In the genomic region with DNA sequence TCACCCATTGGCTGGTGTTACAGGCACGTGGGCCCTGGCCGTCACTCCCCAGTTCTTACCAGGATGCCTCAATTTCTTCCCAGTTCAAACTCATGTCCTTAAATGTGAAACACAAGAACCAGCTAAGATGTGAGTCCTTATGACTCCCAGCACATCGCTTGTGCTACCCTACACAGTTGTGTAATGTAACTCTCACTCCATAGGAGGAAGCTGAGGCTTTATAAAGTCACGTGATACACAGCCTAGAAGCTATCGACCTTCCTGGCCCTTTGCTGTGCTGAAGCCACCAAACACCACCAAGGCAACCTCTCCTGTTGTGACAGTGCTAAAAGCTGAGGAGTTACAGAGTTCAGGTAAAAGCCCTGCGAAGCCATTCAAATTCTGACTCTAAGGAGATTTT, we compare ENCODE assay signal across 20 mouse cellular contexts.
"Had no signal": no experiment of that assay in that cellular context is flagged by ENCODE, and none has a peak within 500 bp of the region (broad histone marks: within the 10 kb centered on the region; RNA-seq: fewer than 3 reads in every experiment).

No protein-coding gene starts in this region.

- H3K4me1 ChIP-seq: midbrain, embryonic 12.5 days had no signal

- H3K4me3 ChIP-seq: kidney, embryonic 15.5 days; limb, embryonic 12.5 days; limb, embryonic 15.5 days; liver, embryonic 12.5 days; liver, embryonic 15.5 days; midbrain, embryonic 12.5 days; neural tube, embryonic 12.5 days; neural tube, embryonic 15.5 days; stomach, embryonic 15.5 days had no signal

- ATAC-seq: intestine, postnatal 0 days; liver, embryonic 12.5 days; midbrain, embryonic 16.5 days had no signal

- DNase-seq: kidney, adult 2 months; kidney, postnatal 10 days; kidney, postnatal 36 days; left cerebral cortex, postnatal 4 days; lung, adult 2 months; retina, postnatal 1 day; right cerebral cortex, postnatal 25 days; spleen, adult 18-20 months; thymus, postnatal 25 days had no signal

- H3K27ac ChIP-seq: kidney, embryonic 15.5 days; limb, embryonic 12.5 days; limb, embryonic 15.5 days; liver, embryonic 12.5 days; midbrain, embryonic 12.5 days; neural tube, embryonic 12.5 days; neural tube, embryonic 15.5 days; stomach, embryonic 15.5 days had no signal

- H3K36me3 ChIP-seq: neural tube, embryonic 12.5 days; neural tube, embryonic 15.5 days; stomach, embryonic 15.5 days had no signal
